Mouse (Mus musculus) cerebellum, adult 2 months (tissue): ENCODE measurements around the gene Fcmr. TPM values are rescaled to one million over a fixed set of nuclear protein-coding genes. Genes with fewer than 3 reads are reported as not detected.

ENCODE experiments used
- DNase-seq, 2 experiments: peaks; one replicate each; pipeline ENCODE4 v3.0.0; 2021
- H3K27ac ChIP-seq: fragments of 200-500 bp; 2 replicates; pipeline ENCODE4 v1.5.1; 2012; ENCODE audit warnings: low read length, control low read depth, inconsistent platforms; ENCODE audit not compliant: insufficient read depth
- H3K27me3 ChIP-seq: fragments of 200-500 bp; 2 replicates; pipeline ENCODE4 v1.6.1; 2012; ENCODE audit warnings: inconsistent platforms, mild to moderate bottlenecking, low read length, moderate library complexity; ENCODE audit not compliant: control insufficient read depth, insufficient read depth
- H3K4me1 ChIP-seq: fragments of 200-500 bp; 2 replicates; pipeline ENCODE4 v1.6.1; 2011; ENCODE audit warnings: low read length; ENCODE audit not compliant: control insufficient read depth, insufficient read depth
- H3K4me3 ChIP-seq: fragments of 200-500 bp; replicated peaks from 2 replicates; pipeline ENCODE3; 2011; ENCODE audit warnings: mild to moderate bottlenecking, low read depth, low read length, control low read depth; ENCODE audit not compliant: insufficient read depth
- CTCF ChIP-seq: fragments of 200-500 bp; IDR thresholded peaks from 2 replicates; pipeline ENCODE4 v1.5.1; 2011; ENCODE audit warnings: low read depth, mild to moderate bottlenecking, control low read depth, low read length, moderate library complexity, borderline replicate concordance; ENCODE audit not compliant: insufficient read depth
- POLR2A ChIP-seq: fragments of 200-500 bp; IDR thresholded peaks from 2 replicates; pipeline ENCODE4 v1.6.1; 2011; ENCODE audit warnings: low read length, control low read depth, borderline replicate concordance; ENCODE audit not compliant: insufficient read depth
- WGBS: fragments of 180-500 bp; shearing (Covaris S2); methylation state at CpG from one replicate; pipeline ENCODE4 v1.1.7; 2018; 5-methylcytosine and 5-hydroxymethylcytosine counted together
- polyA plus RNA-seq: library from polyadenylated mRNA; depleted of rRNA; stranded (reverse); fragments of >200 nt; gene quantifications from 2 replicates; pipeline ENCODE4 v1.2.3, GENCODE M21; 2012; rRNA removed

Fcmr gene
- polyA plus RNA-seq = 0.82 and 1.1 TPM in 2 replicates

DNA sequence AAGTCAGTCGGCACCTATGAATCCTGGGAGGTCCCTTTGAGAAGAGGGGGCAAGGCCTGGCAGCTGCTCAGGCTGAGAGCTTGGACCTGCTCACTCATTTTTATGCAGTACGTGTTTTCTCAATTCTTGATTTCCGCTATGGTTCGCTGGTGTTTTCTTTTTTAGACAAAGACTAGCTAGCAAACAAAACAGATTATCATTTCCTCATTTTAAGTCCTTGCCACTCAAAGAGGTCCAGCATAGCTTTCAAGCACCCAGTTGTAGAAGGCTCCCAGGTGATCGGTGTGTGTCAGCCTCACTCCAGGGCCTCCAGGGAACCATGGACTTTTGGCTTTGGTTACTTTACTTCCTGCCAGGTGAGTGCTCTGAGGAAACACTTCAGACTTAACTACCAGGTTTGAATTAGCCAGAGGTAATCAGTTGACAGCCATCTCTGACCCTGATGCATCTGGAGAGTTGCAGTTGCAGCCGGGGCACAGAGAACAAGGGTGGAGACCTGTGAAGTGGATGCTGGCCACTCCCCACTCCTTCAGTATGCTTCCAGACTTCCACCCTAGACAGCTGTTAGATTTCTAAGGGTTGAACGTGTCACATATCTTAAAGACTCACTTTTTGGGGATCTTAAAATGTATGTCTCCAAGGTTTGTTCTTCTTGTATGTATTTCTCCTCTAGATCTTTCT is at the start of gene Fcmr:
Fcmr (plus strand) TSS at position 129 of the 681 bp plus-strand sequence.
- no peak within 1 kb of the TSS for H3K4me3 ChIP-seq
- H3K27me3 ChIP-seq = no peaks in the 10 kb centered on the region
- H3K4me1 ChIP-seq = peaks cover 4% of the 10 kb centered on the region; the same call in 1 of the 2 replicates
- no peak for TF ChIP-seq POLR2A
- no peak for TF ChIP-seq CTCF
- no peak for DNase-seq
- 91% methylated on average over 7 of the region's 7 CpGs for WGBS
- no peak within 1 kb of the TSS for H3K27ac ChIP-seq

DNA sequence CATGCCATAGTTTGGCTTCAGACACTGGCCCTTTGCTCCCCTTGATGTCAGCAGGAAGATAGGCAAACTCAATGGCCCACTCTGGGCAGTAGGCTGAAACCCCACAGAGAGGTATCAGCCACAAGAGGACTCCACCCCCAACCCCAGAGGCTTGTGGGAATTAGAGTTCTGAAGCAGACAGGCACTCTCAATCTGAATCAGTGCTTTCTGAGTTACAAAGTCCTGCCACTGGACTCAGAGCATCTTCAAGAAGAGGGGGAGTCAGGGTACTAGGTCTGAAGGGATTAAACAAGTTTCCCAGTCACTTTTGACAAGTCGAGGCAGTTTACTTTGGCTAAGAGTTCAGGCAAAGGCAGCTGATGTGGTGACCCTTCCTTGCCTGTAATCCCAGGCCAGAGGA is 45.7 kb upstream of the Fcmr start:
- Histone ChIP-seq H3K4me3 (no peak overlapping the region), H3K4me1 (no peaks in the 10 kb centered on the region), H3K27me3 (no peaks in the 10 kb centered on the region), H3K27ac (no peak overlapping the region)
- TF ChIP-seq CTCF = no peak
- no peak for TF ChIP-seq POLR2A
- DNase-seq = no peak
- WGBS = 60% methylated on average over 1 of the region's 1 CpGs

DNA sequence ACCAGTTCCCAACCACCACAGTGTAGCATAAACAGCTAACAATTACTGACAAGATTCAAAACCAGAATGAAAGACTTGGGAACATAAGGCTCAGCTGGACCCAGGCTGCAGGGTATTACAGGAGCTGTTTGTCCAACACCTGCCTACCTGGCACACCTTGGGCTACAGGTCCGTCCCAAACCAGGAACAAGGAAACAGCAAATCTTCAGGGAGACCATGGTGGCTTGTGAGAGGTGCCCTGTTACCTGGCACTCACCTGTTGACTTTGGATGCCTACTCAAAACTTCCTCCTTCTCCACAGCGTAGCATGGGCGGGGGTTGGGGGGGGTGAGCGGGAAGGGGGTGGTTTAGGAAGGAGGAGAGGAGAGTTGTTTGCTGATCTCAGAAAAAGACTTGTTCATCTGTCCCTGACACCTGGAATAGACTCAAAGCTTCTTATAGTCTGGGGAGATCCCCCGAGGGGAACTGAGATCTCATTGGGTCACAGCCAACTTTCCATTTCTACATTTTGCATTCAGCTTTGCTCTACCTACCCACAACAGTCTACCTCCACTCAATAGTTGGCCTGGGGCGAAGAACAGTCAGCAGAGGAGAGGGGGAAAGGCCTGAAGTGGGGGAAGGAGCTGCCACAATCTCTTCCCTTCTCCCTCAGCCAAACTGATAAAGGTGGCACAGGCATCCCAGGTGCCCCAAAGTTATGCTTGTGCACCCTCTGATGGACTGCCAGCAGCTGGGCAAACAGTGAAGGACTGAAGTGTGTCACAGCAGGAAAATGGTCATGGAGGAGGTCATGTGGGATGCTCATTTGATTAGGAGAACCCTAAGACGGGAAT is 44.9 kb upstream of the Fcmr start:
- no peak for TF ChIP-seq CTCF
- Histone ChIP-seq H3K4me3 (no peak overlapping the region), H3K4me1 (no peaks in the 10 kb centered on the region), H3K27ac (no peak overlapping the region), H3K27me3 (no peaks in the 10 kb centered on the region)
- no peak for DNase-seq
- WGBS = 81% methylated on average over 7 of the region's 7 CpGs

DNA sequence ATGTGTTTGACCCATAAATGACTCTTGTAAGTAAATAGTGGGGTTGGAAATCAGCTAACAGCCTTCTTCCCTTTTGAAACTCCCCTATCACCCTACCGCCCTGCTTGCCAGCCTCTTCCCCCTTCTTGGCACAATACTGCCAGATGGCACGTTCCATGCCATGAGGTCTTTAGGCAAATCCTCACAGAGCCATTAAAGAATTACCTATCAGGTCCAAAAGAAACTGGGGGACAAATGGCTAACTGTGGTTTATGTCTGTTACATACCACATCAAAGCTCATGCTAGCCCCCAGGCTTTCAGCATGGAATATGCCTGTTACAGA is 44.4 kb upstream of the Fcmr start:
- Histone ChIP-seq H3K4me3 (no peak overlapping the region), H3K27me3 (no peaks in the 10 kb centered on the region), H3K27ac (no peak overlapping the region), H3K4me1 (no peaks in the 10 kb centered on the region)
- DNase-seq = no peak
- TF ChIP-seq POLR2A (no peak), CTCF (no peak)
- 86% methylated on average over 2 of the region's 2 CpGs for WGBS

DNA sequence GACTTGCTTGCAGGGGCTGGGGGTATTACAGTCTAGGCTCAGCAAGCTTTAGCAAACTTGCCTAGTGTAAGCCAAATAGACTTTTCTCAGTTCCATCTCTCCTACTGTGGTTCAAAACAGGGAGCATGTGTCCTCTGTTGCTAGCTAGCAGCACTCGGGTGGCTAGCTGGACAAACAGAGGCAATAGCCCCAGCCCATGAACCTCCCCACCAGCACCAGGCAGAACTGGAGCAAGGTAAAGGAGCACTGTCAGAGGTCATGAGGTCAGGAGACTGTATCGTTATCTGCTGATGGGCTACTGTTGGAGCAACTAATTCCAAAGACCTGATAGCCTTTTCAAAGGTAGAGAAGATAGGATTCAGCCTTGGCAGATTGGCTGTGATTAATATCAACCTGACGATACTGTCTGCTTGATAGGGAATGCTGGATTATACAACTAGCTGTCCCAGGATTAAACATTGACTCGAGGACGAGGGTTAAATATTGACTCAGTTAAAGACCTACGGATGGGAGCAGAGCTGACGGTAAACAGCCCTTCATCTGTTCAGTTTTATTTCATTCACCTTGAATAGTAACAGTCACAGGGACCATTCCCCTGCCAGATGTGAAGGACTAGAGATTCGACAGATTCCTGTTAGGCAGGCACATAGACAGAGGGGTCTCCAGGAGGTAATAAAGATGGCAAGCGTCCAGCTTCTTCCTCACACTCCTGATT is 43.4 kb upstream of the Fcmr start:
- H3K27me3 ChIP-seq = no peaks in the 10 kb centered on the region
- no peak for DNase-seq
- no peak overlapping the region for H3K27ac ChIP-seq
- 93% methylated on average over 9 of the region's 9 CpGs for WGBS
- no peak overlapping the region for H3K4me3 ChIP-seq
- H3K4me1 ChIP-seq = no peaks in the 10 kb centered on the region
- TF ChIP-seq POLR2A (no peak), CTCF (no peak)

DNA sequence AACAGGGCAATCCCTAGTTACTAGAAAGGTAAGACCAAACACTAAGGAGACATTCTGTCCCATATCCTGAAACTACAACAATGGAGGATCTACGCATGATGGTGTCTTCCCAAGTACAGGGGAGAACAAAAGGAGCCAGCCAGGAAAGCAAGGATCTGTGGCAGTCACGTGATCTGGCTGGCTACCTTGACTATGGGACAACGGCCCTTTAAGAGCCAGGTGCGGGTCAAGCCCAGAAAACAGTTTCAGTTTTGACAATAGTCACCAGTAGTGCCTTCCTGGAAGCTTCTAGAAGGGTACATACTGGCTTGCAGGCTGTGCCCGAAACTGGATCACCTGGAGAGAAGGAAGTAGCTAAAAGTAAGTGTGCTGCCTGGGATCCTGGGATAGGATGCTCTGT is 39.0 kb upstream of the Fcmr start, which contains the start of gene Pigr:
Pigr (plus strand) TSS at position 237 of the 400 bp plus-strand sequence.
- WGBS = 93% methylated on average over 5 of the region's 5 CpGs
- no peak for DNase-seq
- TF ChIP-seq POLR2A = no peak
- no peak for TF ChIP-seq CTCF

DNA sequence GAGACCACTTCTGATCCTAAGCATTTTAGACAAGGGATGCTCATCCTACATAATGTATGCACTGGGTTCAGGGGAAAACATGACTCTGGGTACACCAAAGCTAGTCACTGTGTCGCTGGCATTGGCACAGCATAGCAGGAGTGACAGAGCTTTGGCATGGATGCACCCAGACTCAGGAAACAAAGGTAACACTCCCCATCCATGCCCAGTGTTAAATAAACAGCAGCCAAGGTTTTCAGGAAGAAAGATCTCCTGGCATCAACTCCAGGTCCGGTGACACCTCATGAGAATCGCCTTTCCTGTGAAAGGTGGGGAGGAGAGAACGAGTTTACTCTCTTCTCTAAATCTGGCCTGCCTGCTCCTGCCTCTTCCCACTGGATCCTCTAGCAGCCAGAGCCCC is 36.8 kb upstream of the Fcmr start:
- H3K4me3 ChIP-seq = no peak overlapping the region

More for the DNA sequence above, 39.0 kb upstream of the Fcmr start, which contains the start of gene Pigr:
- Histone ChIP-seq H3K4me3 (no peak within 1 kb of the TSS), H3K4me1 (no peaks in the 10 kb centered on the region), H3K27me3 (no peaks in the 10 kb centered on the region), H3K27ac (no peak within 1 kb of the TSS)

More for the DNA sequence above, 36.8 kb upstream of the Fcmr start:
- Histone ChIP-seq H3K27me3 (no peaks in the 10 kb centered on the region), H3K4me1 (no peaks in the 10 kb centered on the region), H3K27ac (no peak overlapping the region)
- DNase-seq = peak; percentile 23 to 70
- 16% methylated on average over 4 of the region's 4 CpGs for WGBS
- no peak for TF ChIP-seq CTCF
